Mouse (Mus musculus) lung, embryonic 14.5 days (tissue): ENCODE results near the gene Arv1. TPM values are rescaled to one million over a fixed set of nuclear protein-coding genes. Genes with fewer than 3 reads are reported as not detected.

Source experiments
- ATAC-seq: fragments of 200-750 bp; cut with Nextera tagmentation; 2 replicates; pipeline ENCODE4 v1.8.0; 2017; ENCODE audit warnings: mild to moderate bottlenecking, moderate TSS enrichment, moderate library complexity; ENCODE audit not compliant: insufficient read depth
- DNase-seq: peaks from one replicate; pipeline ENCODE4 v3.0.0-alpha.2; 2015
- H3K27ac ChIP-seq: fragments of 300-500 bp; sonication (generic); 2 replicates; pipeline ENCODE4 v1.5.1; 2014; ENCODE audit warnings: low read depth, mild to moderate bottlenecking, moderate library complexity
- H3K27me3 ChIP-seq: fragments of 300-500 bp; sonication (generic); 2 replicates; pipeline ENCODE4 v1.6.1; 2014; ENCODE audit warnings: low read length, control low read depth; ENCODE audit not compliant: insufficient read depth
- H3K36me3 ChIP-seq: fragments of 300-500 bp; sonication (generic); 2 replicates; pipeline ENCODE4 v1.6.1; 2014; ENCODE audit warnings: control low read depth; ENCODE audit not compliant: insufficient read depth
- H3K4me1 ChIP-seq: fragments of 300-500 bp; sonication (generic); 2 replicates; pipeline ENCODE4 v1.6.1; 2014; ENCODE audit warnings: antibody characterized with exemption, control low read depth; ENCODE audit not compliant: insufficient read depth
- H3K4me2 ChIP-seq: fragments of 300-500 bp; sonication (generic); 2 replicates; pipeline ENCODE4 v1.6.1; 2014; ENCODE audit warnings: mild to moderate bottlenecking
- H3K4me3 ChIP-seq: fragments of 300-500 bp; sonication (generic); 2 replicates; pipeline ENCODE4 v1.5.1; 2014; ENCODE audit warnings: low read depth, low read length
- H3K9ac ChIP-seq: fragments of 300-500 bp; sonication (generic); 2 replicates; pipeline ENCODE4 v1.6.1; 2014
- H3K9me3 ChIP-seq: fragments of 300-500 bp; sonication (generic); 2 replicates; pipeline ENCODE4 v1.6.1; 2016; ENCODE audit warnings: low read depth, low read length, control low read depth
- CTCF ChIP-seq: IDR thresholded peaks from 2 replicates; pipeline ENCODE4 v1.5.1; 2016; ENCODE audit warnings: antibody characterized with exemption, low read depth
- WGBS: fragments of 180-500 bp; shearing (Covaris S2); extraction: QIAGEN DNeasy Blood & Tissue Kit; methylation state at CpG from one replicate; pipeline ENCODE4 v1.1.7; 2014; 5-methylcytosine and 5-hydroxymethylcytosine counted together
- polyA plus RNA-seq: library from polyadenylated mRNA; unstranded; fragments of >200 nt; fragmentation: Nextera tagmentation; extraction: Ambion mirVana; gene quantifications from 2 replicates; pipeline ENCODE4 v1.2.1, GENCODE M21; 2014

The Arv1 gene
- polyA plus RNA-seq, 1 experiment from 2014 or later = 26.4 TPM

GRCm38 (mm10) chr8:124751709-124752173 is 29.8 kb downstream of the Arv1 start, which contains the start of gene Fam89a:
Fam89a (minus strand) TSS chr8:124751832.
- H3K4me1 ChIP-seq = 0 out of 2 replicates have a peak, but pooled peaks cover 11% of the 10 kb centered on the region
- DNase-seq (peak; percentile 84), ATAC-seq (peak; percentile 82)
- under 1% methylated on average over 41 of the region's 41 CpGs for WGBS
- H3K36me3 ChIP-seq = no peaks in the 10 kb centered on the region
- peak within 1 kb of the TSS; percentile 62 for H3K4me3 ChIP-seq
- peak within 1 kb of the TSS; percentile 56 for H3K9ac ChIP-seq
- H3K27me3 ChIP-seq = peaks cover 28% of the 10 kb centered on the region
- no peak for TF ChIP-seq CTCF
- no peaks in the 10 kb centered on the region for H3K9me3 ChIP-seq
- H3K27ac ChIP-seq = peak within 1 kb of the TSS; percentile 80
- peak within 1 kb of the TSS; percentile 90 for H3K4me2 ChIP-seq

GRCm38 (mm10) chr8:124752325-124752862 is 30.5 kb downstream of the Arv1 start:
- Histone ChIP-seq H3K4me2 (peak overlapping the region; percentile 90), H3K9me3 (no peaks in the 10 kb centered on the region), H3K36me3 (no peaks in the 10 kb centered on the region), H3K4me1 (0 out of 2 replicates have a peak, but pooled peaks cover 11% of the 10 kb centered on the region), H3K9ac (no peak overlapping the region), H3K27me3 (peaks cover 28% of the 10 kb centered on the region), H3K4me3 (peak overlapping the region; percentile 62; the same call in 1 of the 2 replicates), H3K27ac (peak overlapping the region; percentile 80)
- ATAC-seq (no peak), DNase-seq (no peak)
- TF ChIP-seq CTCF = no peak
- WGBS = 31% methylated on average over 21 of the region's 21 CpGs

- 0 out of 2 replicates have a peak, but pooled peaks cover 11% of the 10 kb centered on the region for H3K4me1 ChIP-seq
- H3K36me3 ChIP-seq = no peaks in the 10 kb centered on the region
- H3K9me3 ChIP-seq = no peaks in the 10 kb centered on the region
- peaks cover 28% of the 10 kb centered on the region for H3K27me3 ChIP-seq
- no peak overlapping the region for H3K4me2 ChIP-seq
- peak; percentile 78 for ATAC-seq
- 7% methylated on average over 11 of the region's 11 CpGs for WGBS
- peak overlapping the region; percentile 86 for H3K27ac ChIP-seq
- no peak for TF ChIP-seq CTCF
- peak; percentile 68 for DNase-seq
- H3K9ac ChIP-seq = no peak overlapping the region
- no peak overlapping the region for H3K4me3 ChIP-seq
Measured at GRCm38 (mm10) chr8:124754101-124754791, 32.3 kb downstream of the Arv1 start.

GRCm38 (mm10) chr8:124754792-124755190 is 32.9 kb downstream of the Arv1 start:
- 28% methylated on average over 4 of the region's 4 CpGs for WGBS
- ATAC-seq (no peak), DNase-seq (no peak)
- Histone ChIP-seq H3K4me2 (no peak overlapping the region), H3K27me3 (peaks cover 25% of the 10 kb centered on the region), H3K4me3 (no peak overlapping the region), H3K9ac (no peak overlapping the region), H3K9me3 (no peaks in the 10 kb centered on the region), H3K36me3 (no peaks in the 10 kb centered on the region), H3K27ac (peak overlapping the region; percentile 86), H3K4me1 (0 out of 2 replicates have a peak, but pooled peaks cover 11% of the 10 kb centered on the region)
- TF ChIP-seq CTCF = no peak

GRCm38 (mm10) chr8:124755481-124755880 is 33.5 kb downstream of the Arv1 start:
- Histone ChIP-seq H3K36me3 (no peaks in the 10 kb centered on the region), H3K4me1 (0 out of 2 replicates have a peak, but pooled peaks cover 11% of the 10 kb centered on the region), H3K4me2 (no peak overlapping the region), H3K4me3 (no peak overlapping the region), H3K27ac (peak overlapping the region; percentile 86), H3K9ac (no peak overlapping the region), H3K27me3 (peaks cover 18% of the 10 kb centered on the region), H3K9me3 (no peaks in the 10 kb centered on the region)
- WGBS = 62% methylated on average over 8 of the region's 8 CpGs
- no peak for ATAC-seq
- no peak for DNase-seq
- no peak for TF ChIP-seq CTCF

- Histone ChIP-seq H3K4me2 (no peak overlapping the region), H3K9ac (no peak overlapping the region), H3K4me3 (no peak overlapping the region), H3K27ac (no peak overlapping the region; the same call in 1 of the 2 replicates), H3K27me3 (peaks cover 11% of the 10 kb centered on the region), H3K4me1 (0 out of 2 replicates have a peak, but pooled peaks cover 9% of the 10 kb centered on the region), H3K9me3 (no peaks in the 10 kb centered on the region), H3K36me3 (no peaks in the 10 kb centered on the region)
- no peak for TF ChIP-seq CTCF
- DNase-seq (no peak), ATAC-seq (no peak)
- WGBS = 34% methylated on average over 2 of the region's 2 CpGs
Measured at GRCm38 (mm10) chr8:124756153-124756552, 34.2 kb downstream of the Arv1 start.

- Histone ChIP-seq H3K4me1 (0 out of 2 replicates have a peak, but pooled peaks cover 5% of the 10 kb centered on the region), H3K4me3 (no peak overlapping the region), H3K36me3 (no peaks in the 10 kb centered on the region), H3K9ac (no peak overlapping the region), H3K27me3 (peaks cover 7% of the 10 kb centered on the region), H3K9me3 (no peaks in the 10 kb centered on the region), H3K4me2 (no peak overlapping the region), H3K27ac (peak overlapping the region; percentile 65)
- ATAC-seq (no peak), DNase-seq (no peak)
- no peak for TF ChIP-seq CTCF
- 55% methylated on average over 5 of the region's 5 CpGs for WGBS
Measured at GRCm38 (mm10) chr8:124756601-124757000, 34.7 kb downstream of the Arv1 start.
